Mouse (Mus musculus): ENCODE measurements at regions not wholly inside any gene's neighbourhood (a gene's known extent, or its start where the extent isn't known, plus 50 kb on each side); places are given as distances from the start of the nearest gene placed in this dataset.

DNA sequence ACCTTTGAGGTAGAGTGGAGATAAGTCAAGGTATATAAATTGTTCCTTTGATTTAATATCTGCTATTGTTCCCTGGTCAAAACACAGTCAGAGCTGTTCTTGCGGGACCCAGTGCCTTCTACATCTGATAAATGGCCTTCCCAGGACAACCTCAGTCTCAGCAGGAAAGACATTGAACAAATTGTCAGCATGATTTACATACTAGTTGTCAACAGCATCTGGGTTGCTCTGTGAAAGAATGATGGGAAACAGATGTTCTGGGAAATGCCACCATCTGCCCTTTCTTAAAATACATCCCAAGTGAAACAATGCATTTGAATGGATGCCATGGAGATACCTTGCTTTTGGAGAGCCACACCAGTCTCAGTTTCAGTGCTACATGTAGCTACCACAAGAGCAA lies 296.2 kb downstream of the Cdh10 start:
- TF ChIP-seq CTCF (IDR thresholded peaks at IDR 0.05; ENCODE audit: low read depth), result no peak
- no peak for TF ChIP-seq EP300 (IDR thresholded peaks at IDR 0.05; ENCODE audit: low read depth)

Data from heart, postnatal 0 days (tissue).